In genomic region chr2:91978547-91978946, GRCm38 (mm10) we compare ENCODE assay signal across 19 mouse cellular contexts. TPM values are rescaled to one million over a fixed set of nuclear protein-coding genes. Genes with fewer than 3 reads are reported as not detected.
A peak's percentile ranks its signal among the peaks of the same experiment; 100 is the strongest.
DNase-seq lines count a peak whose midpoint lies in the region; ATAC-seq and TF ChIP-seq lines count a peak whose summit lies in the region.
"Had no signal": no experiment of that assay in that cellular context is flagged by ENCODE, and none has a peak within 500 bp of the region (broad histone marks: within the 10 kb centered on the region; RNA-seq: fewer than 3 reads in every experiment).

No protein-coding gene starts in this region.

- DNase-seq in heart, postnatal 25 days (ENCODE audit: low spot score): no peak
- peak; percentile 83 for DNase-seq in lung, embryonic 14.5 days
- DNase-seq in lung, postnatal 10 days: no peak
- DNase-seq in embryonic facial prominence, embryonic 10.5 days (ENCODE audit: low spot score): no peak
- DNase-seq in thymus, adult 2 months: no peak
- DNase-seq: adrenal gland, postnatal 25 days; B cell, adult 2 months; gastrocnemius, postnatal 10 days; liver, postnatal 0 days; right cerebral cortex, adult 18-20 months had no signal

- H3K9me3 ChIP-seq in heart, embryonic 11.5 days (replicated peaks; ENCODE audit: control insufficient read depth, low read length): no peaks in the 10 kb centered on the region
- no peaks in the 10 kb centered on the region for H3K9me3 ChIP-seq in lung, embryonic 14.5 days (ENCODE audit: low read depth, low read length)
- H3K9me3 ChIP-seq in embryonic facial prominence, embryonic 10.5 days: no peaks in the 10 kb centered on the region
- H3K9me3 ChIP-seq in intestine, embryonic 16.5 days (ENCODE audit: control insufficient read depth, low read length): no peaks in the 10 kb centered on the region
- H3K9me3 ChIP-seq: hindbrain, embryonic 15.5 days; megakaryocyte, embryonic 14.5 days had no signal

- 0 out of 2 replicates have a peak overlapping the region, but pooled peaks have one; percentile 0 for H3K27ac ChIP-seq in heart, embryonic 11.5 days (ENCODE audit: low read depth, low read length)
- H3K27ac ChIP-seq in lung, embryonic 14.5 days (ENCODE audit: low read depth): peak overlapping the region; percentile 30; the same call in 1 of the 2 replicates
- peak overlapping the region; percentile 27; the same call in 1 of the 2 replicates for H3K27ac ChIP-seq in embryonic facial prominence, embryonic 10.5 days (replicated peaks)
- no peak overlapping the region for H3K27ac ChIP-seq in intestine, embryonic 16.5 days (ENCODE audit: low read length)
- no peak overlapping the region for H3K27ac ChIP-seq in thymus, adult 2 months (ENCODE audit: control insufficient read depth, insufficient read depth, low read length)
- H3K27ac ChIP-seq: hindbrain, embryonic 15.5 days; kidney, postnatal 0 days had no signal

- TF ChIP-seq CTCF in lung, embryonic 14.5 days (IDR thresholded peaks at IDR 0.05; ENCODE audit: low read depth): no peak
- no peak for TF ChIP-seq CTCF in thymus, adult 2 months (IDR thresholded peaks at IDR 0.05; ENCODE audit: borderline replicate concordance, control insufficient read depth, extremely low read depth, insufficient read depth, low read length, poor library complexity)

- H3K9ac ChIP-seq in heart, embryonic 11.5 days (ENCODE audit: low read depth, low read length): no peak overlapping the region
- peak overlapping the region; percentile 20; the same call in 1 of the 2 replicates for H3K9ac ChIP-seq in lung, embryonic 14.5 days
- H3K9ac ChIP-seq in intestine, embryonic 16.5 days (ENCODE audit: low read depth, low read length): no peak overlapping the region
- H3K9ac ChIP-seq: hindbrain, embryonic 15.5 days; liver, postnatal 0 days had no signal

- no peak for ATAC-seq in heart, embryonic 11.5 days (replicated peaks; ENCODE audit: insufficient number of reproducible peaks, low FRiP score, low TSS enrichment)
- peak; percentile 57 for ATAC-seq in lung, embryonic 14.5 days (ENCODE audit: insufficient read depth)
- peak; percentile 15; the same call in 1 of the 2 replicates for ATAC-seq in intestine, embryonic 16.5 days
- no peak for ATAC-seq in inflammation-experienced regulatory T-cells, adult 6 months
- ATAC-seq: liver, postnatal 0 days had no signal

- no peaks in the 10 kb centered on the region for H3K36me3 ChIP-seq in heart, embryonic 11.5 days (ENCODE audit: control insufficient read depth, insufficient read depth, low read length)
- peaks cover 10% of the 10 kb centered on the region; the same call in 1 of the 2 replicates for H3K36me3 ChIP-seq in lung, embryonic 14.5 days (ENCODE audit: insufficient read depth)
- no peaks in the 10 kb centered on the region for H3K36me3 ChIP-seq in embryonic facial prominence, embryonic 10.5 days (replicated peaks)
- H3K36me3 ChIP-seq in intestine, embryonic 16.5 days (ENCODE audit: control insufficient read depth, insufficient read depth, low read length): no peaks in the 10 kb centered on the region
- no peaks in the 10 kb centered on the region for H3K36me3 ChIP-seq in thymus, adult 2 months (ENCODE audit: control insufficient read depth, insufficient read depth, low read length)
- H3K36me3 ChIP-seq: hindbrain, embryonic 15.5 days had no signal

- no peak overlapping the region for H3K4me2 ChIP-seq in heart, embryonic 11.5 days
- no peak overlapping the region; the same call in 1 of the 2 replicates for H3K4me2 ChIP-seq in lung, embryonic 14.5 days
- H3K4me2 ChIP-seq in intestine, embryonic 16.5 days (ENCODE audit: low read depth, low read length): no peak overlapping the region
- H3K4me2 ChIP-seq: hindbrain, embryonic 15.5 days had no signal

- peaks cover 31% of the 10 kb centered on the region for H3K4me1 ChIP-seq in heart, embryonic 11.5 days (ENCODE audit: control insufficient read depth, insufficient read depth, low read length)
- H3K4me1 ChIP-seq in lung, embryonic 14.5 days (ENCODE audit: insufficient read depth): peaks cover 16% of the 10 kb centered on the region
- peaks cover 61% of the 10 kb centered on the region for H3K4me1 ChIP-seq in embryonic facial prominence, embryonic 10.5 days
- peaks cover 16% of the 10 kb centered on the region for H3K4me1 ChIP-seq in intestine, embryonic 16.5 days (ENCODE audit: control insufficient read depth, insufficient read depth, low read length)
- H3K4me1 ChIP-seq in thymus, adult 2 months (replicated peaks; ENCODE audit: control insufficient read depth, insufficient read depth, low read length): peaks cover 15% of the 10 kb centered on the region

- WGBS in heart, embryonic 11.5 days (ENCODE audit: insufficient replicate concordance): 12% methylated on average over 2 of the region's 2 CpGs
- WGBS in lung, embryonic 14.5 days: 20% methylated on average over 2 of the region's 2 CpGs
- WGBS in embryonic facial prominence, embryonic 10.5 days: 41% methylated on average over 2 of the region's 2 CpGs
- 35% methylated on average over 2 of the region's 2 CpGs for WGBS in intestine, embryonic 16.5 days
- WGBS in thymus, adult 2 months: 40% methylated on average over 2 of the region's 2 CpGs

- peaks cover 33% of the 10 kb centered on the region for H3K27me3 ChIP-seq in heart, embryonic 11.5 days (ENCODE audit: control insufficient read depth, insufficient read depth, low read length)
- H3K27me3 ChIP-seq in lung, embryonic 14.5 days (ENCODE audit: insufficient read depth, low read length): peaks cover 37% of the 10 kb centered on the region
- peaks cover 61% of the 10 kb centered on the region for H3K27me3 ChIP-seq in embryonic facial prominence, embryonic 10.5 days (replicated peaks; ENCODE audit: low read depth, poor library complexity, severe bottlenecking)
- peaks cover 29% of the 10 kb centered on the region for H3K27me3 ChIP-seq in intestine, embryonic 16.5 days (replicated peaks; ENCODE audit: control insufficient read depth, insufficient read depth, low read length)
- H3K27me3 ChIP-seq in thymus, adult 2 months (ENCODE audit: control insufficient read depth, insufficient read depth, low read length): peaks cover 17% of the 10 kb centered on the region; the same call in 1 of the 2 replicates

- no peak for TF ChIP-seq POLR2A in thymus, adult 2 months (IDR thresholded peaks at IDR 0.05; ENCODE audit: control insufficient read depth, extremely low read depth, insufficient read depth, low read length, poor library complexity)

- no peak overlapping the region for H3K4me3 ChIP-seq in heart, embryonic 11.5 days (ENCODE audit: low read depth, low read length)
- no peak overlapping the region for H3K4me3 ChIP-seq in lung, embryonic 14.5 days (ENCODE audit: low read depth, low read length)
- H3K4me3 ChIP-seq in embryonic facial prominence, embryonic 10.5 days: no peak overlapping the region
- H3K4me3 ChIP-seq in intestine, embryonic 16.5 days (ENCODE audit: low read length): no peak overlapping the region
- no peak overlapping the region for H3K4me3 ChIP-seq in thymus, adult 2 months (ENCODE audit: control insufficient read depth, insufficient read depth, low read length)
- H3K4me3 ChIP-seq: erythroblast, embryonic 14.5 days; hindbrain, embryonic 15.5 days; megakaryocyte, embryonic 14.5 days had no signal

- intact Hi-C loops in heart, postnatal 25 days (cut with DNase I): no loop called here

RNA-seq across cellular contexts. Expression of gene Dgkz, which starts 2.9 kb away (rescaled TPM):
- polyA plus RNA-seq in heart, embryonic 11.5 days (2014; fragmentation: Nextera tagmentation; extraction: Ambion mirVana): 42.1 and 49.6 TPM in 2 replicates
- 10 to 100 TPM; 37.7 to 46.9 TPM for total RNA-seq in heart, postnatal 25 days (2021)
- 59.2 and 63.9 TPM in 2 replicates for polyA plus RNA-seq in lung, embryonic 14.5 days (2014; fragmentation: Nextera tagmentation; extraction: Ambion mirVana)
- polyA plus RNA-seq in embryonic facial prominence, embryonic 10.5 days (2016; fragmentation: Nextera tagmentation; extraction: Ambion mirVana): 42.1 and 45.0 TPM in 2 replicates
- polyA plus RNA-seq in intestine, embryonic 16.5 days (2015; fragmentation: Nextera tagmentation; extraction: Ambion mirVana): 46.4 and 66.7 TPM in 2 replicates
- 100 to 1,000 TPM in 2 of 3 experiments, 10 to 100 TPM in 1; 89.4 to 181 (median 130) TPM for polyA plus RNA-seq in inflammation-experienced regulatory T-cells, adult 6 months (2017; shearing (Covaris generic))
- 1,103 and 1,229 TPM in 2 replicates for polyA plus RNA-seq in thymus, adult 2 months (2012; rRNA removed)

RNA-seq across cellular contexts. Expression of gene Gm9821, which starts 33.0 kb away (rescaled TPM):
- 1.8 and 2.8 TPM in 2 replicates for polyA plus RNA-seq in heart, embryonic 11.5 days (2014; fragmentation: Nextera tagmentation; extraction: Ambion mirVana)
- total RNA-seq in heart, postnatal 25 days (2021): not detected
- 0.34 and 1.1 TPM in 2 replicates for polyA plus RNA-seq in lung, embryonic 14.5 days (2014; fragmentation: Nextera tagmentation; extraction: Ambion mirVana)
- 0.23 and 0.41 TPM in 2 replicates for polyA plus RNA-seq in embryonic facial prominence, embryonic 10.5 days (2016; fragmentation: Nextera tagmentation; extraction: Ambion mirVana)
- polyA plus RNA-seq in intestine, embryonic 16.5 days (2015; fragmentation: Nextera tagmentation; extraction: Ambion mirVana): 0.28 and 0.55 TPM in 2 replicates
- 1 to 10 TPM in 1 of 3 experiments, under 1 TPM in 2; 0.78 to 1.8 (median 0.83) TPM for polyA plus RNA-seq in inflammation-experienced regulatory T-cells, adult 6 months (2017; shearing (Covaris generic))
- polyA plus RNA-seq in thymus, adult 2 months (2012; rRNA removed): 0.08 TPM in 1 of 2 replicates, not detected in the other
- total RNA-seq: adrenal gland, postnatal 25 days; gastrocnemius, postnatal 10 days; layer of hippocampus, postnatal 10 days; left cerebral cortex, postnatal 36 days had no signal
- polyA plus RNA-seq: erythroblast, embryonic 14.5 days had no signal

RNA-seq across cellular contexts. Expression of gene Creb3l1, which starts 45.8 kb away (rescaled TPM):
- 8.2 TPM in 2 replicates for polyA plus RNA-seq in heart, embryonic 11.5 days (2014; fragmentation: Nextera tagmentation; extraction: Ambion mirVana)
- 1 to 10 TPM; 4.5 to 6.8 TPM for total RNA-seq in heart, postnatal 25 days (2021)
- 18.6 and 19.3 TPM in 2 replicates for polyA plus RNA-seq in lung, embryonic 14.5 days (2014; fragmentation: Nextera tagmentation; extraction: Ambion mirVana)
- polyA plus RNA-seq in embryonic facial prominence, embryonic 10.5 days (2016; fragmentation: Nextera tagmentation; extraction: Ambion mirVana): 0.93 and 1.0 TPM in 2 replicates
- 16.6 and 17.6 TPM in 2 replicates for polyA plus RNA-seq in intestine, embryonic 16.5 days (2015; fragmentation: Nextera tagmentation; extraction: Ambion mirVana)
- polyA plus RNA-seq in inflammation-experienced regulatory T-cells, adult 6 months (2017; shearing (Covaris generic)): 1 to 10 TPM in 2 of 3 experiments, under 1 TPM in 1; 0.92 to 1.7 (median 1.1) TPM
- polyA plus RNA-seq in thymus, adult 2 months (2012; rRNA removed): 1.7 and 1.8 TPM in 2 replicates

RNA-seq across cellular contexts. Expression of gene Mdk, which starts 46.5 kb away (rescaled TPM):
- 842 and 965 TPM in 2 replicates for polyA plus RNA-seq in heart, embryonic 11.5 days (2014; fragmentation: Nextera tagmentation; extraction: Ambion mirVana)
- total RNA-seq in heart, postnatal 25 days (2021): 1 to 10 TPM; 4.4 TPM
- 1,044 and 1,097 TPM in 2 replicates for polyA plus RNA-seq in lung, embryonic 14.5 days (2014; fragmentation: Nextera tagmentation; extraction: Ambion mirVana)
- polyA plus RNA-seq in embryonic facial prominence, embryonic 10.5 days (2016; fragmentation: Nextera tagmentation; extraction: Ambion mirVana): 2,212 and 2,218 TPM in 2 replicates
- 370 and 437 TPM in 2 replicates for polyA plus RNA-seq in intestine, embryonic 16.5 days (2015; fragmentation: Nextera tagmentation; extraction: Ambion mirVana)
- polyA plus RNA-seq in inflammation-experienced regulatory T-cells, adult 6 months (2017; shearing (Covaris generic)): 1 to 10 TPM; 1.5 to 2.2 (median 1.5) TPM
- polyA plus RNA-seq in thymus, adult 2 months (2012; rRNA removed): 12.0 and 17.7 TPM in 2 replicates

RNA-seq across cellular contexts. Expression of gene Chrm4, which starts 51.5 kb away (rescaled TPM):
- polyA plus RNA-seq in heart, embryonic 11.5 days (2014; fragmentation: Nextera tagmentation; extraction: Ambion mirVana): not detected in 2 replicates
- total RNA-seq in heart, postnatal 25 days (2021): not detected
- 0.22 and 0.33 TPM in 2 replicates for polyA plus RNA-seq in lung, embryonic 14.5 days (2014; fragmentation: Nextera tagmentation; extraction: Ambion mirVana)
- polyA plus RNA-seq in embryonic facial prominence, embryonic 10.5 days (2016; fragmentation: Nextera tagmentation; extraction: Ambion mirVana): 0.74 and 1.4 TPM in 2 replicates
- 0.23 and 0.33 TPM in 2 replicates for polyA plus RNA-seq in intestine, embryonic 16.5 days (2015; fragmentation: Nextera tagmentation; extraction: Ambion mirVana)
- polyA plus RNA-seq in inflammation-experienced regulatory T-cells, adult 6 months (2017; shearing (Covaris generic)): 1 to 10 TPM in 1 of 3 experiments, under 1 TPM in 1, not detected in 1; 0.23 to 1.9 TPM
- polyA plus RNA-seq in thymus, adult 2 months (2012; rRNA removed): 0.80 and 0.87 TPM in 2 replicates
- polyA plus RNA-seq: kidney, postnatal 0 days; liver, postnatal 0 days had no signal

Comparison
In these comparisons a context has a peak if more than half of its experiments do, and no peak if none do; other contexts are left out.
1. ATAC-seq: peak in lung, embryonic 14.5 days (single experiment) and intestine, embryonic 16.5 days (single experiment); none in heart, embryonic 11.5 days (single experiment) and inflammation-experienced regulatory T-cells, adult 6 months (single experiment).
2. H3K27ac ChIP-seq: peak in heart, embryonic 11.5 days (single experiment), lung, embryonic 14.5 days (single experiment) and embryonic facial prominence, embryonic 10.5 days (single experiment); none in intestine, embryonic 16.5 days (single experiment) and thymus, adult 2 months (single experiment).